Mouse (Mus musculus) CH12.LX (cell line): ENCODE data around the gene Znrf4. TPM values are rescaled to one million over a fixed set of nuclear protein-coding genes. Genes with fewer than 3 reads are reported as not detected.

Experiments
- DNase-seq: peaks from one replicate; pipeline ENCODE4 v3.0.0-alpha.2; 2013; ENCODE audit errors: extremely low read depth
- H3K27ac ChIP-seq: 2 replicates; pipeline ENCODE4 v1.5.1; 2012; ENCODE audit warnings: low read depth, mild to moderate bottlenecking, control low read depth, moderate library complexity; ENCODE audit not compliant: insufficient read depth
- H3K27me3 ChIP-seq: replicated peaks from 2 replicates; pipeline ENCODE3; 2012; ENCODE audit warnings: inconsistent platforms
- H3K36me3 ChIP-seq, 2 experiments: replicated peaks in 1 of 2; 2 replicates each; pipeline versions ENCODE3 to v1.6.1; 2012; ENCODE audit warnings: inconsistent platforms in 1 of 2, low read length in 1 of 2, mild to moderate bottlenecking in 1 of 2, mixed read lengths in 1 of 2, moderate library complexity in 1 of 2; ENCODE audit not compliant: control insufficient read depth in 1 of 2, insufficient read depth in 1 of 2
- H3K4me1 ChIP-seq, 2 experiments: 2 replicates each; pipeline ENCODE4 v1.6.1; 2012; ENCODE audit warnings: inconsistent platforms in 1 of 2, moderate library complexity in 1 of 2; ENCODE audit not compliant: insufficient read depth in 2 of 2, control insufficient read depth in 1 of 2
- H3K4me2 ChIP-seq: 2 replicates; pipeline ENCODE4 v1.6.1; 2012; ENCODE audit warnings: low read depth, mild to moderate bottlenecking, control low read depth; ENCODE audit not compliant: poor library complexity, insufficient read depth, severe bottlenecking
- H3K4me3 ChIP-seq, 3 experiments: fragments of 150-350 bp in 1 of 3; sonication (generic) in 1 of 3; replicated peaks in 1 of 3; 2 replicates each; pipeline versions ENCODE3 to v1.5.1; 2011 to 2012; ENCODE audit warnings: low read depth in 2 of 3, low read length in 2 of 3, mild to moderate bottlenecking in 2 of 3, moderate library complexity in 2 of 3, control low read depth in 1 of 3, improper control_type of control experiment in 1 of 3, inconsistent platforms in 1 of 3, mixed read lengths in 1 of 3; ENCODE audit not compliant: poor library complexity in 1 of 3
- H3K79me2 ChIP-seq: replicated peaks from 2 replicates; pipeline ENCODE4 v1.6.1; 2012; ENCODE audit warnings: mild to moderate bottlenecking, moderate library complexity; ENCODE audit not compliant: control insufficient read depth, poor library complexity, insufficient read depth, severe bottlenecking; ENCODE audit errors: extremely low read depth
- H3K9ac ChIP-seq: 2 replicates; pipeline ENCODE4 v1.6.1; 2012; ENCODE audit warnings: low read depth, mild to moderate bottlenecking, control low read depth, moderate library complexity; ENCODE audit not compliant: insufficient read depth
- H3K9me3 ChIP-seq: replicated peaks from 2 replicates; pipeline ENCODE3; 2012; ENCODE audit warnings: low read length, inconsistent platforms, mixed read lengths
- CTCF ChIP-seq, 2 experiments: IDR thresholded peaks in 1 of 2; conservative IDR thresholded peaks in 1 of 2; 2 replicates each; pipeline ENCODE4 v1.5.1; 2011 to 2012; ENCODE audit warnings: low read depth in 2 of 2, low read length in 2 of 2, improper control_type of control experiment in 1 of 2, inconsistent platforms in 1 of 2, mild to moderate bottlenecking in 1 of 2, moderate library complexity in 1 of 2
- ELF1 ChIP-seq: IDR thresholded peaks from 2 replicates; pipeline ENCODE4 v1.6.1; 2014; ENCODE audit warnings: low read depth, mild to moderate bottlenecking, inconsistent platforms, low read length, improper control_type of control experiment
- IRF4 ChIP-seq: IDR thresholded peaks from 2 replicates; pipeline ENCODE4 v1.6.1; 2014; ENCODE audit warnings: low read depth, mild to moderate bottlenecking, inconsistent platforms, low read length, improper control_type of control experiment
- MAFK ChIP-seq: IDR thresholded peaks from 2 replicates; pipeline ENCODE4 v1.6.1; 2011; ENCODE audit warnings: low read length, improper control_type of control experiment; ENCODE audit not compliant: insufficient replicate concordance
- MEF2A ChIP-seq: IDR thresholded peaks from 2 replicates; pipeline ENCODE4 v1.6.1; 2014; ENCODE audit warnings: low read depth, mild to moderate bottlenecking, inconsistent platforms, low read length, improper control_type of control experiment, borderline replicate concordance
- NELFE ChIP-seq: IDR thresholded peaks from 2 replicates; pipeline ENCODE4 v1.6.1; 2011; ENCODE audit warnings: low read depth, low read length, improper control_type of control experiment
- POLR2AphosphoS2 ChIP-seq: IDR thresholded peaks from 2 replicates; pipeline ENCODE4 v1.6.1; 2011; ENCODE audit warnings: low read depth, low read length, improper control_type of control experiment
- RCOR1 ChIP-seq: conservative IDR thresholded peaks from 2 replicates; pipeline ENCODE4 v1.6.1; 2012; ENCODE audit warnings: low read depth, mild to moderate bottlenecking, inconsistent platforms, low read length, improper control_type of control experiment
- UBTF ChIP-seq: IDR thresholded peaks from 2 replicates; pipeline ENCODE4 v1.6.1; 2012; ENCODE audit warnings: low read depth, mild to moderate bottlenecking, inconsistent platforms, low read length, improper control_type of control experiment, moderate library complexity
- ZC3H11A ChIP-seq: IDR thresholded peaks from 2 replicates; pipeline ENCODE4 v1.6.1; 2012; ENCODE audit warnings: low read depth, mild to moderate bottlenecking, inconsistent platforms, low read length, improper control_type of control experiment
- ZKSCAN1 ChIP-seq: IDR thresholded peaks from 2 replicates; pipeline ENCODE4 v1.6.1; 2012; ENCODE audit warnings: low read depth, inconsistent platforms, low read length, improper control_type of control experiment, borderline replicate concordance
- ZMIZ1 ChIP-seq: IDR thresholded peaks from 2 replicates; pipeline ENCODE4 v1.6.1; 2012; ENCODE audit warnings: low read depth, mild to moderate bottlenecking, inconsistent platforms, low read length, improper control_type of control experiment
- dilution Hi-C: fragments of 300-500 bp; cut with MboI; formaldehyde crosslinking; loops from 2 replicates; pipeline ENCODE4 v1.14.3; 2020; ENCODE audit warnings: low sequenced_read_pairs; ENCODE audit not compliant: extremely low pct_unique_long_range_greater_than_20kb, extremely low pct_ligation_motif_present
- in situ Hi-C: fragments of 300-500 bp; cut with MboI; formaldehyde crosslinking; loops from 3 replicates; pipeline ENCODE4 v1.14.3; 2019; ENCODE audit warnings: low sequenced_read_pairs, low pct_ligation_motif_present, low pct_unique_long_range_greater_than_20kb, mixed read lengths
- polyA plus RNA-seq: library from polyadenylated mRNA; unstranded; fragments of >175 nt; gene quantifications from 2 replicates; pipeline ENCODE4 v1.2.1, GENCODE M21; 2012; ENCODE audit warnings: low read depth; ENCODE audit not compliant: insufficient read length
- total RNA-seq, 2 experiments: library from RNA; depleted of rRNA; stranded (reverse); fragments of 300-350 nt in 1 of 2; fragments of >200 nt in 1 of 2; gene quantifications; 2 replicates each; pipeline ENCODE4 v1.2.3; 2012 to 2014

Gene Znrf4
- total and polyA plus RNA-seq, 3 experiments: not detected

GRCm38 (mm10) chr17:56524943-56525342 lies 12.7 kb upstream of the Znrf4 start:
- Histone ChIP-seq H3K27me3 (peaks cover 37% of the 10 kb centered on the region), H3K27ac (no peak overlapping the region), H3K4me1 (no peaks in the 10 kb centered on the region), H3K9me3 (no peaks in the 10 kb centered on the region), H3K4me2 (no peak overlapping the region), H3K9ac (no peak overlapping the region), H3K79me2 (no peaks in the 10 kb centered on the region), H3K36me3 (no peaks in the 10 kb centered on the region), H3K4me3 (no peak overlapping the region)
- in situ Hi-C loops: no loop called here
- TF ChIP-seq ZMIZ1 (no peak), IRF4 (no peak), MAFK (no peak)
- dilution Hi-C loops: no loop called here
- no peak for DNase-seq

GRCm38 (mm10) chr17:56522744-56523143 lies 10.5 kb upstream of the Znrf4 start:
- in situ Hi-C loops: no loop called here
- H3K79me2 ChIP-seq: no peaks in the 10 kb centered on the region

GRCm38 (mm10) chr17:56515690-56516410 lies 3.6 kb upstream of the Znrf4 start:
- no peak overlapping the region for H3K4me3 ChIP-seq
- no peak overlapping the region for H3K4me2 ChIP-seq
- H3K4me1 ChIP-seq: no peaks in the 10 kb centered on the region
- H3K9me3 ChIP-seq: peaks cover 24% of the 10 kb centered on the region
- no peaks in the 10 kb centered on the region for H3K79me2 ChIP-seq
- DNase-seq: no peak
- in situ Hi-C loops (no loop called here), dilution Hi-C loops (no loop called here)
- no peaks in the 10 kb centered on the region for H3K36me3 ChIP-seq
- TF ChIP-seq ZKSCAN1: no peak
- no peak for TF ChIP-seq RCOR1
- no peak for TF ChIP-seq MEF2A
- no peak for TF ChIP-seq UBTF
- no peak for TF ChIP-seq IRF4
- no peak for TF ChIP-seq ELF1
- no peak for TF ChIP-seq POLR2AphosphoS2
- TF ChIP-seq MAFK: no peak
- TF ChIP-seq ZC3H11A: no peak
- TF ChIP-seq, all 38 proteins: peak for 0
- H3K27ac ChIP-seq: no peak overlapping the region
- peaks cover 60% of the 10 kb centered on the region for H3K27me3 ChIP-seq
- H3K9ac ChIP-seq: no peak overlapping the region

More at GRCm38 (mm10) chr17:56522744-56523143, 10.5 kb upstream of the Znrf4 start:
- no peak for TF ChIP-seq CTCF (conservative IDR thresholded peaks at IDR 0.05 in 1 of 2, IDR thresholded peaks at IDR 0.05 in 1 of 2; ENCODE audit: low read depth in 2 of 2, low read length in 2 of 2)
- no peak for TF ChIP-seq NELFE
- dilution Hi-C loops: no loop called here
- DNase-seq: no peak
- Histone ChIP-seq H3K4me2 (no peak overlapping the region), H3K4me3 (no peak overlapping the region), H3K9ac (no peak overlapping the region), H3K27me3 (peaks cover 54% of the 10 kb centered on the region), H3K27ac (no peak overlapping the region), H3K4me1 (no peaks in the 10 kb centered on the region), H3K36me3 (no peaks in the 10 kb centered on the region), H3K9me3 (no peaks in the 10 kb centered on the region)
